Mouse (Mus musculus) heart, postnatal 0 days (tissue): ENCODE measurements at regions not wholly inside any gene's neighbourhood (a gene's known extent, or its start where the extent isn't known, plus 50 kb on each side); places are given as distances from the start of the nearest gene placed in this dataset.

Experiments used
- CTCF ChIP-seq: IDR thresholded peaks from 2 replicates; pipeline ENCODE4 v1.5.1; 2016; ENCODE audit warnings: antibody characterized with exemption, control low read depth, low read depth
- EP300 ChIP-seq: IDR thresholded peaks from 2 replicates; pipeline ENCODE4 v1.6.1; 2016; ENCODE audit warnings: antibody characterized with exemption, low read depth

DNA sequence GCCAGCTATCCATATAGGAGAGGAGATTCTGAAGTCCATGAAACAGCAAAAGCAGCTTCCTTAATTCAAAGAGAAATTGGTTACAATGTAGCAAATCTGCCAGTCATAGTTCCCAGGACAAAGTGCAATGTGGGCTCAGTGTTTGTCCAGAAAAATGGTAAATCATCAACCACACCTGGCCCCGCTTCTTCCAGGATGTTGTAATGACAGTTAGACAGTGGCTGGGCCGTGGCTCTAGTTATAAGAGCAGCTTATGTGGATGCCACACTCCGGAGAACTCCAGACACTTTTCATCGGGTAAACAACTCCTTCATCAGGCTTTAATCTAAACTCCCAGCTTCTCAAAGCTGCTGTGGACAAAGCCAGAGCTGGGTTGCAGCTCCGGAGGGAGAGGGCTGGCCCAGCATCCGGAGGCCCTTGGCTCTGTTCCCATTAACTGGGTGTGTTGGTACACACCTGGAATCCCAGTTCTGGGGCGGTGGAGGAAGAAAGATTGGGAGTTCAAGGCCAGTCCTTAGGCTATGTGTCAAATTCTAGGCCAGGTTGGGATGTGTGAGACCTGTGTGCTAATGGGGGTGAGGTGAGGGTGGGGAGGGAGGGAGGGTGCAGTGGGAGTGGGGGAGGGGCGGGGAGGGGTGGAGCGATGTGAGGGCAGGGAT is 142.9 kb upstream of the Plekha5 start:
- TF ChIP-seq CTCF: no peak
- no peak for TF ChIP-seq EP300
